Mouse (Mus musculus) c-Kit-positive CD71-positive TER-119-negative erythroid progenitor cells, embryonic 14.5 days (primary cell): ENCODE data around the gene Olfr913.

Experiments
- DNase-seq: peaks from one replicate; pipeline ENCODE4 v3.0.0-alpha.2; 2013; ENCODE audit warnings: low read depth

Gene Olfr913

GRCm38 (mm10) chr9:38592459-38592858 lies at the start of gene Olfr913:
Gene Olfr913, plus strand, starts transcription at chr9:38592759.
- no peak for DNase-seq

GRCm38 (mm10) chr9:38579878-38580277 lies 12.7 kb upstream of the Olfr913 start, which contains the start of gene Olfr912:
Gene Olfr912, plus strand, starts transcription at chr9:38580178.
- DNase-seq, result no peak

GRCm38 (mm10) chr9:38591056-38591455 lies 1.5 kb upstream of the Olfr913 start:
- no peak for DNase-seq

GRCm38 (mm10) chr9:38604802-38605201 lies 12.2 kb downstream of the Olfr913 start, which contains the start of gene Olfr914:
Gene Olfr914, plus strand, starts transcription at chr9:38605102.
- DNase-seq, result no peak

- no peak for DNase-seq
Measured at GRCm38 (mm10) chr9:38632406-38632805, 39.8 kb downstream of the Olfr913 start.
